Mouse (Mus musculus) forebrain, embryonic 14.5 days (tissue): ENCODE data around the gene Ang2. TPM values are rescaled to one million over a fixed set of nuclear protein-coding genes. Genes with fewer than 3 reads are reported as not detected.
A peak's percentile ranks its signal among the peaks of the same experiment; 100 is the strongest.
"Not testable (repeated sequence)": the region's sequence is repeated elsewhere in the genome, so short reads cannot be mapped to it uniquely, and the experiment has no call there.

Experiments used
- ATAC-seq: fragments of 200-750 bp; cut with Nextera tagmentation; 2 replicates; pipeline ENCODE4 v1.8.0; 2017; ENCODE audit warnings: mild to moderate bottlenecking, moderate library complexity
- DNase-seq: peaks from one replicate; pipeline ENCODE4 v3.0.0-alpha.2; 2015; ENCODE audit warnings: low spot score
- H3K27ac ChIP-seq: fragments of 300-500 bp; sonication (generic); 2 replicates; pipeline ENCODE4 v1.5.1; 2014; ENCODE audit warnings: low read depth, mild to moderate bottlenecking, control low read depth, low read length, moderate library complexity
- H3K27me3 ChIP-seq: fragments of 300-500 bp; sonication (generic); replicated peaks from 2 replicates; pipeline ENCODE4 v1.6.1; 2014; ENCODE audit warnings: low read length, control low read depth, mixed read lengths; ENCODE audit not compliant: control insufficient read depth, insufficient read depth
- H3K36me3 ChIP-seq: fragments of 300-500 bp; sonication (generic); 2 replicates; pipeline ENCODE4 v1.6.1; 2014; ENCODE audit warnings: low read length, control low read depth; ENCODE audit not compliant: control insufficient read depth, insufficient read depth
- H3K4me1 ChIP-seq: fragments of 300-500 bp; sonication (generic); 2 replicates; pipeline ENCODE4 v1.6.1; 2014; ENCODE audit warnings: antibody characterized with exemption, low read length, control low read depth; ENCODE audit not compliant: control insufficient read depth, insufficient read depth
- H3K4me2 ChIP-seq: fragments of 300-500 bp; sonication (generic); 2 replicates; pipeline ENCODE4 v1.6.1; 2014; ENCODE audit warnings: mild to moderate bottlenecking, control low read depth, low read length
- H3K4me3 ChIP-seq: fragments of 300-500 bp; sonication (generic); 2 replicates; pipeline ENCODE4 v1.5.1; 2014; ENCODE audit warnings: low read depth, low read length, control low read depth
- H3K9ac ChIP-seq: fragments of 300-500 bp; sonication (generic); 2 replicates; pipeline ENCODE4 v1.6.1; 2014; ENCODE audit warnings: mild to moderate bottlenecking, low read length, control low read depth, moderate library complexity
- H3K9me3 ChIP-seq: fragments of 300-500 bp; sonication (generic); replicated peaks from 2 replicates; pipeline ENCODE4 v1.6.1; 2016; ENCODE audit warnings: low read length, control low read depth, mixed read lengths; ENCODE audit not compliant: control insufficient read depth
- WGBS: fragments of 180-500 bp; shearing (Covaris S2); extraction: QIAGEN DNeasy Blood & Tissue Kit; methylation state at CpG from one replicate; pipeline ENCODE4 v1.1.7; 2014; 5-methylcytosine and 5-hydroxymethylcytosine counted together
- polyA plus RNA-seq: library from polyadenylated mRNA; unstranded; fragments of >200 nt; fragmentation: Nextera tagmentation; extraction: Ambion mirVana; gene quantifications from 2 replicates; pipeline ENCODE4 v1.2.1, GENCODE M21; 2014

Gene Ang2
- polyA plus RNA-seq, 1 experiment from 2014 or later, result not detected

- Histone ChIP-seq H3K4me3 (no peak overlapping the region), H3K9me3 (no peaks in the 10 kb centered on the region), H3K27me3 (no peaks in the 10 kb centered on the region), H3K36me3 (no peaks in the 10 kb centered on the region), H3K9ac (no peak overlapping the region), H3K4me1 (no peaks in the 10 kb centered on the region), H3K27ac (no peak overlapping the region), H3K4me2 (no peak overlapping the region)
- DNase-seq (no peak), ATAC-seq (no peak)
- 93% methylated on average over 4 of the region's 4 CpGs for WGBS
Measured at GRCm38 (mm10) chr14:51195681-51196080, 3.3 kb downstream of the Ang2 start.

- H3K9ac ChIP-seq, H3K36me3 ChIP-seq, H3K27ac ChIP-seq, H3K9me3 ChIP-seq, H3K4me2 ChIP-seq, DNase-seq, ATAC-seq, H3K4me3 ChIP-seq, H3K27me3 ChIP-seq, H3K4me1 ChIP-seq: not testable (repeated sequence)
- 73% methylated on average over 2 of the region's 2 CpGs for WGBS
Measured at GRCm38 (mm10) chr14:51181051-51181450, 17.9 kb downstream of the Ang2 start.

GRCm38 (mm10) chr14:51173843-51174242 is 25.1 kb downstream of the Ang2 start:
- no peak for DNase-seq
- Histone ChIP-seq H3K27ac (no peak overlapping the region), H3K4me1 (no peaks in the 10 kb centered on the region), H3K4me2 (no peak overlapping the region), H3K4me3 (no peak overlapping the region), H3K9ac (no peak overlapping the region), H3K36me3 (no peaks in the 10 kb centered on the region), H3K9me3 (no peaks in the 10 kb centered on the region), H3K27me3 (no peaks in the 10 kb centered on the region)
- no peak for ATAC-seq
- WGBS, result 61% methylated on average over 4 of the region's 4 CpGs

GRCm38 (mm10) chr14:51172947-51173346 is 26.0 kb downstream of the Ang2 start:
- WGBS, result 37% methylated on average over 4 of the region's 4 CpGs
- H3K9ac ChIP-seq, H3K27me3 ChIP-seq, H3K4me1 ChIP-seq, H3K36me3 ChIP-seq, DNase-seq, H3K4me3 ChIP-seq, H3K4me2 ChIP-seq, H3K27ac ChIP-seq, H3K9me3 ChIP-seq: not testable (repeated sequence)
- ATAC-seq, result 0 out of 2 replicates have a peak, but pooled peaks have one; percentile 12

GRCm38 (mm10) chr14:51172095-51172865 is 26.7 kb downstream of the Ang2 start:
- not testable (repeated sequence) for H3K4me2 ChIP-seq, H3K36me3 ChIP-seq, H3K4me1 ChIP-seq, H3K27ac ChIP-seq, H3K9ac ChIP-seq, H3K9me3 ChIP-seq, H3K27me3 ChIP-seq, H3K4me3 ChIP-seq
- WGBS, result 38% methylated on average over 9 of the region's 9 CpGs
- ATAC-seq, result peak; percentile 23; the same call in 1 of the 2 replicates
- DNase-seq, result peak; percentile 49

GRCm38 (mm10) chr14:51166068-51166467 is 32.9 kb downstream of the Ang2 start:
- DNase-seq, result no peak
- no peaks in the 10 kb centered on the region for H3K27me3 ChIP-seq
- H3K4me3 ChIP-seq, result no peak overlapping the region
- no peak overlapping the region for H3K27ac ChIP-seq
- H3K4me1 ChIP-seq, result no peaks in the 10 kb centered on the region
- H3K36me3 ChIP-seq, result no peaks in the 10 kb centered on the region
- no peak overlapping the region for H3K4me2 ChIP-seq
- H3K9ac ChIP-seq, result no peak overlapping the region
- ATAC-seq, result no peak
- H3K9me3 ChIP-seq, result no peaks in the 10 kb centered on the region

GRCm38 (mm10) chr14:51165435-51165834 is 33.5 kb downstream of the Ang2 start:
- no peak for DNase-seq
- no peak for ATAC-seq

GRCm38 (mm10) chr14:51163323-51163722 is 35.6 kb downstream of the Ang2 start:
- H3K27ac ChIP-seq, H3K4me3 ChIP-seq, H3K36me3 ChIP-seq, DNase-seq, H3K4me1 ChIP-seq, H3K9ac ChIP-seq, ATAC-seq, H3K4me2 ChIP-seq, H3K27me3 ChIP-seq, H3K9me3 ChIP-seq: not testable (repeated sequence)
- 91% methylated on average over 6 of the region's 6 CpGs for WGBS

More at GRCm38 (mm10) chr14:51165435-51165834, 33.5 kb downstream of the Ang2 start:
- Histone ChIP-seq H3K9ac (no peak overlapping the region), H3K36me3 (no peaks in the 10 kb centered on the region), H3K9me3 (no peaks in the 10 kb centered on the region), H3K27ac (no peak overlapping the region), H3K4me2 (no peak overlapping the region), H3K4me1 (no peaks in the 10 kb centered on the region), H3K4me3 (no peak overlapping the region), H3K27me3 (no peaks in the 10 kb centered on the region)
- 94% methylated on average over 1 of the region's 1 CpGs for WGBS

- H3K9ac ChIP-seq, H3K4me2 ChIP-seq, H3K9me3 ChIP-seq, H3K27ac ChIP-seq, H3K4me1 ChIP-seq, DNase-seq, H3K36me3 ChIP-seq, ATAC-seq, H3K27me3 ChIP-seq, H3K4me3 ChIP-seq: not testable (repeated sequence)
- 90% methylated on average over 3 of the region's 3 CpGs for WGBS
Measured at GRCm38 (mm10) chr14:51161976-51162375, 37.0 kb downstream of the Ang2 start, which contains the start of gene Rnase2b. Gene Rnase2b, plus strand, starts transcription at chr14:51162260.
